Mouse (Mus musculus) adrenal gland, postnatal 10 days (tissue): ENCODE measurements at regions not wholly inside any gene's neighbourhood (a gene's known extent, or its start where the extent isn't known, plus 50 kb on each side); places are given as distances from the start of the nearest gene placed in this dataset.

ENCODE experiments used
- DNase-seq: peaks from one replicate; pipeline ENCODE4 v3.0.0; 2021; ENCODE audit warnings: mixed read lengths

GRCm38 (mm10) chr1:187413881-187414280 is 194.7 kb upstream of the Esrrg start:
- no peak for DNase-seq

GRCm38 (mm10) chr1:187418186-187419140 is 190.1 kb upstream of the Esrrg start:
- DNase-seq = peak; percentile 9

- no peak for DNase-seq
Measured at GRCm38 (mm10) chr1:187428536-187429215, 179.9 kb upstream of the Esrrg start.

GRCm38 (mm10) chr1:187433716-187434634 is 174.6 kb upstream of the Esrrg start:
- no peak for DNase-seq

GRCm38 (mm10) chr1:187439170-187439914 is 169.2 kb upstream of the Esrrg start:
- no peak for DNase-seq

- DNase-seq = peak; percentile 33
Measured at GRCm38 (mm10) chr1:187441668-187442193, 166.9 kb upstream of the Esrrg start.

DNA sequence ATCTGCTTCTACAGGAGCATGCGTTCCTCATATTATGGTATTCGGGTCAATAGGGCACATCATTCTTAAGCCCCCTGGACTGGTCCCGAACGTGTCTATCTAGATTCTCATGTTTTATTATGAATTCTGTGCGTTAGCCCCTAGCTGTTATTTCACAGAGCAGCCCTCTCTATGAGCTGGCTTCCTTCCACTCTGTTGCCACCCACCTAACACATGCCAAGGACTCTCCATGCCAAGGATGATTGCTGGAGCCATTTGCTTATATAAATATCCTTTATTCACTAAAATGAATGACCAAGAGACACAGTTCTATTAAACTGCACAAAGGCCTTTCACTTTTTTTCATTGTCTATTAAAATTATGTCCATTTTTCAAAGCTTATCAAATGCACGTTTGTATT is 162.1 kb upstream of the Esrrg start:
- DNase-seq = no peak

GRCm38 (mm10) chr1:187448173-187448572 is 160.4 kb upstream of the Esrrg start:
- peak; percentile 81 for DNase-seq

GRCm38 (mm10) chr1:187450106-187450505 is 158.5 kb upstream of the Esrrg start:
- no peak for DNase-seq

- peak; percentile 72 for DNase-seq
Measured at GRCm38 (mm10) chr1:187452189-187452588, 156.4 kb upstream of the Esrrg start.

- DNase-seq = peak; percentile 48
Measured at GRCm38 (mm10) chr1:187454431-187454830, 154.2 kb upstream of the Esrrg start.

- no peak for DNase-seq
Measured at GRCm38 (mm10) chr1:187484821-187485220, 123.8 kb upstream of the Esrrg start.

DNA sequence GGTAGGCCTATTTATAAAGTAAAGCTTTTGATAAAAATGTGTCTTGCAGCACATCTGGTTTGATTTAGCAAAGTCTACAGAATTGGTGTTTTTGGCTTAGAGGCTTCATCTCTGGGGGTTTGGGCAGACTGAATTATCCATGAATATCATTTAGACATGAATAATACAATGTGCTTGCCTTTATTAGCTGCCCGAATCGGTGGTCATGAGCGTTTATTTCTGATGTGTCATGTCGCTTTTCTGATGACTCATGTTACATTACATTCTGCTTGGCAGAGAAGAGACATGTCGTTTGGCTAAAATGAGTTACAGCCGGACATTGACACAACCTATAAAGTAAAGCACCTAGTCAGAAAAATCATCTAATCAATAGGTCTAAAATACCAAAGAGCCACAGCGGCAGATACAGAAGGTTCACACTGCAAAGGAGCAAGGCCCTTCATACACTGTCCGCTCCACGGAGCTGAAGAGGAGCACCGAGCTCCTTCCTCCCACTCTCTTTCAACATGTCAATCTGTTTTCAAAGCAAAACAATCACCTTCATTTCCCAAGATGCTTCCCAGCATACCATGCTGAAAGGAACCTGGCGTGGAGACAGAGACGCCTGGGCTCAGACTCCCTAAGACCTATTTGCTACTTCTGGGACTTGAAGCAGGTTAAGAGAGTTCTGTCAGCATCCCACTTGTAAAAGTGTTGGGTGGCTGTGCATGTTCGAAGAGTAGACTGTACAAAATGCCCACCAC is 120.5 kb upstream of the Esrrg start:
- no peak for DNase-seq

GRCm38 (mm10) chr1:187489452-187489851 is 119.1 kb upstream of the Esrrg start:
- no peak for DNase-seq

- no peak for DNase-seq
Measured at GRCm38 (mm10) chr1:187505368-187505767, 103.2 kb upstream of the Esrrg start.

- no peak for DNase-seq
Measured at GRCm38 (mm10) chr1:187507217-187507616, 101.4 kb upstream of the Esrrg start.

DNA sequence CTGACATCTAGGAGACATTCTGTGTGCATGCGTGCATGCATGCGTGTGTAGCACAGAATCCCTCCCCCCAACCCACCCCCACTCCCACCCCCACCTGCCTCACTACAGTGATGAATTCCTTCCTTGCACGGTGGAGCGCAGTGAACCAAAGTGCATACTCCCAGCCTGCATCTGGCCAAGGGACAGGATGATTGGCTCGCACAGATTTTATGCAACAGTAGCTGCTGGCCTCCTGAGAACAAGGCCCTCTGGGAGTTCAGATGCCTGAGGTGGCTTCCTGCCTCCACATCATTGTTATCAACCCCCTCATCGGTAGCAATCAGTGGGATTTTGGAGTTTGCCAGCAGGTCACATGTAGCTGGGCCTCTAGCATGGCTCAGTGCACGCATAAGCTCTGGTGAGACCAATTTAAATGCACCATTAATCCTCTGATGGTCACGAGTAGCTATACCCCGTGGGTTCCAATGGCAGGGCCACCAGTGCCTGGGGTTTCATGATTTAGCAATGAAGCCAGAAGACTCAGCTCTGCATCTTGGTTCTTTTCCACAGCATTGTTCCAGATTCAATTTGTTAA is 77.2 kb upstream of the Esrrg start:
- no peak for DNase-seq

GRCm38 (mm10) chr1:187536263-187536662 is 72.3 kb upstream of the Esrrg start:
- no peak for DNase-seq

DNA sequence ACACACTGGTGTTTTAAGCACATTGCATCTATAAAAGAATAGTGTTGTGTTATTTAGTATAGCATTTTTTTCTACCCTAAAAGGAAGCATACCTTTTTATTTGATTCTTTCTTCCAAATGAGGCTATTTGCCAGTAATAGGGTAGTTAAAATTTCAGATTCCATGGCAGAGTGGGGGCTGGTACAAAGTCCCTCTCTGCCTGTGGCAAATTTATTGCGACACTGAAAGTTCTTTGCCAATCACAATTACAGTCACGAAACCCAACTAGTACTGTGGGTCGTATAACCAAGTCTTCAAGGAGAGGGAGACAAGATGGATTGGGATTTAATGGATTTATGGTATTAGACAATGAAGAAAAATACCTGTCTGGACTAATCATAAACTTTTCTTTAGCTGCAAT is 51.9 kb upstream of the Esrrg start:
- no peak for DNase-seq
